In genomic region chr17:27422726-27423381, GRCm38 (mm10) we compare ENCODE assay signal across 9 mouse cellular contexts.
DNase-seq lines count a peak whose midpoint lies in the region; ATAC-seq and TF ChIP-seq lines count a peak whose summit lies in the region.
"Had no signal": no experiment of that assay in that cellular context is flagged by ENCODE, and none has a peak within 500 bp of the region (broad histone marks: within the 10 kb centered on the region; RNA-seq: fewer than 3 reads in every experiment).

No protein-coding gene starts in this region.

- 0 out of 2 replicates have a peak, but pooled peaks cover 11% of the 10 kb centered on the region for H3K4me1 ChIP-seq in kidney, postnatal 0 days (replicated peaks; ENCODE audit: insufficient read depth, low read length)
- H3K4me1 ChIP-seq in forebrain, embryonic 16.5 days (replicated peaks; ENCODE audit: control insufficient read depth, insufficient read depth, low read length), result peaks cover 25% of the 10 kb centered on the region
- peaks cover 23% of the 10 kb centered on the region for H3K4me1 ChIP-seq in hindbrain, embryonic 14.5 days (replicated peaks; ENCODE audit: control insufficient read depth, insufficient read depth, low read length)
- H3K4me1 ChIP-seq in limb, embryonic 12.5 days (replicated peaks), result peaks cover 48% of the 10 kb centered on the region

- H3K4me2 ChIP-seq in kidney, postnatal 0 days (ENCODE audit: low read length), result 0 out of 2 replicates have a peak overlapping the region, but pooled peaks have one; percentile 6
- H3K4me2 ChIP-seq in forebrain, embryonic 16.5 days (ENCODE audit: low read length), result peak overlapping the region; percentile 33
- H3K4me2 ChIP-seq in hindbrain, embryonic 14.5 days (replicated peaks), result no peak overlapping the region
- H3K4me2 ChIP-seq in limb, embryonic 12.5 days, result peak overlapping the region; percentile 34

- H3K27ac ChIP-seq in kidney, postnatal 0 days, result no peak overlapping the region
- peak overlapping the region; percentile 82 for H3K27ac ChIP-seq in forebrain, embryonic 16.5 days (ENCODE audit: low read length)
- H3K27ac ChIP-seq in hindbrain, embryonic 14.5 days, result peak overlapping the region; percentile 51
- H3K27ac ChIP-seq in limb, embryonic 12.5 days, result peak overlapping the region; percentile 97

- no peak overlapping the region for H3K9ac ChIP-seq in kidney, postnatal 0 days (ENCODE audit: low read depth, low read length)
- H3K9ac ChIP-seq in forebrain, embryonic 16.5 days (replicated peaks; ENCODE audit: low read depth, low read length), result peak overlapping the region; percentile 15; the same call in 1 of the 2 replicates
- H3K9ac ChIP-seq in hindbrain, embryonic 14.5 days, result peak overlapping the region; percentile 14; the same call in 1 of the 2 replicates
- H3K9ac ChIP-seq in limb, embryonic 12.5 days (replicated peaks), result no peak overlapping the region; the same call in 1 of the 2 replicates

- H3K36me3 ChIP-seq in kidney, postnatal 0 days (ENCODE audit: insufficient read depth, low read length), result no peaks in the 10 kb centered on the region
- no peaks in the 10 kb centered on the region for H3K36me3 ChIP-seq in forebrain, embryonic 16.5 days (ENCODE audit: control insufficient read depth, insufficient read depth)
- no peaks in the 10 kb centered on the region for H3K36me3 ChIP-seq in hindbrain, embryonic 14.5 days (replicated peaks; ENCODE audit: control insufficient read depth, insufficient read depth)
- H3K36me3 ChIP-seq in limb, embryonic 12.5 days, result no peaks in the 10 kb centered on the region

- H3K27me3 ChIP-seq in kidney, postnatal 0 days (ENCODE audit: insufficient read depth, low read length), result no peaks in the 10 kb centered on the region
- H3K27me3 ChIP-seq in forebrain, embryonic 16.5 days (replicated peaks; ENCODE audit: control insufficient read depth, insufficient read depth, low read length), result peaks cover 16% of the 10 kb centered on the region
- H3K27me3 ChIP-seq in hindbrain, embryonic 14.5 days (ENCODE audit: control insufficient read depth, insufficient read depth, low read length), result no peaks in the 10 kb centered on the region
- no peaks in the 10 kb centered on the region for H3K27me3 ChIP-seq in limb, embryonic 12.5 days

- no peak overlapping the region for H3K4me3 ChIP-seq in kidney, postnatal 0 days (replicated peaks; ENCODE audit: low read depth, low read length)
- H3K4me3 ChIP-seq in forebrain, embryonic 16.5 days (replicated peaks; ENCODE audit: low read length), result no peak overlapping the region
- H3K4me3 ChIP-seq in hindbrain, embryonic 14.5 days (replicated peaks; ENCODE audit: low read length), result no peak overlapping the region
- no peak overlapping the region for H3K4me3 ChIP-seq in limb, embryonic 12.5 days (replicated peaks)
- H3K4me3 ChIP-seq: erythroblast, embryonic 14.5 days had no signal

- peak; percentile 44 for DNase-seq in kidney, postnatal 0 days (ENCODE audit: low spot score)
- DNase-seq in kidney, adult 18-20 months, result no peak
- DNase-seq in hindbrain, embryonic 14.5 days (ENCODE audit: low spot score), result peak; percentile 66
- DNase-seq in right cerebral cortex, adult 18-20 months, result peak; percentile 58
- DNase-seq in natural killer cell, adult 2 months (ENCODE audit: low spot score in 2 of 2), result no peak
- DNase-seq in kidney, postnatal 36 days, result no peak

- no peak for ATAC-seq in kidney, postnatal 0 days (replicated peaks; ENCODE audit: low FRiP score, low read depth)
- peak; percentile 95 for ATAC-seq in forebrain, embryonic 16.5 days
- peak; percentile 58; the same call in 1 of the 2 replicates for ATAC-seq in hindbrain, embryonic 14.5 days (ENCODE audit: low FRiP score)
- peak; percentile 66; the same call in 1 of the 2 replicates for ATAC-seq in limb, embryonic 12.5 days (ENCODE audit: insufficient number of reproducible peaks, insufficient read depth, low FRiP score, low TSS enrichment, low read depth)

- TF ChIP-seq CTCF in kidney, postnatal 0 days (IDR thresholded peaks at IDR 0.05; ENCODE audit: low read depth), result no peak

- no peaks in the 10 kb centered on the region for H3K9me3 ChIP-seq in kidney, postnatal 0 days (replicated peaks; ENCODE audit: low read length)
- H3K9me3 ChIP-seq in forebrain, embryonic 16.5 days (ENCODE audit: control insufficient read depth, low read length), result no peaks in the 10 kb centered on the region; the same call in 1 of the 2 replicates
- 0 out of 2 replicates have a peak, but pooled peaks cover 2% of the 10 kb centered on the region for H3K9me3 ChIP-seq in hindbrain, embryonic 14.5 days (ENCODE audit: control insufficient read depth, low read length)
- 0 out of 2 replicates have a peak, but pooled peaks cover under 1% of the 10 kb centered on the region for H3K9me3 ChIP-seq in limb, embryonic 12.5 days

- WGBS in kidney, postnatal 0 days, result 21% methylated on average over 10 of the region's 10 CpGs
- WGBS in forebrain, embryonic 16.5 days, result 3% methylated on average over 10 of the region's 10 CpGs
- WGBS in hindbrain, embryonic 14.5 days, result 11% methylated on average over 10 of the region's 10 CpGs
- WGBS in limb, embryonic 12.5 days, result 3% methylated on average over 10 of the region's 10 CpGs

Comparison
In these comparisons a context has a peak if more than half of its experiments do, and no peak if none do; other contexts are left out.
1. DNase-seq: peak in kidney, postnatal 0 days (single experiment), hindbrain, embryonic 14.5 days (single experiment) and right cerebral cortex, adult 18-20 months (single experiment); none in kidney, adult 18-20 months (single experiment), natural killer cell, adult 2 months (0 of 2) and kidney, postnatal 36 days (0 of 2).
2. H3K9ac ChIP-seq: peak in forebrain, embryonic 16.5 days (single experiment) and hindbrain, embryonic 14.5 days (single experiment); none in kidney, postnatal 0 days (single experiment) and limb, embryonic 12.5 days (single experiment).